Comparison of ENCODE assay signal across 14 mouse cellular contexts in the genomic region with DNA sequence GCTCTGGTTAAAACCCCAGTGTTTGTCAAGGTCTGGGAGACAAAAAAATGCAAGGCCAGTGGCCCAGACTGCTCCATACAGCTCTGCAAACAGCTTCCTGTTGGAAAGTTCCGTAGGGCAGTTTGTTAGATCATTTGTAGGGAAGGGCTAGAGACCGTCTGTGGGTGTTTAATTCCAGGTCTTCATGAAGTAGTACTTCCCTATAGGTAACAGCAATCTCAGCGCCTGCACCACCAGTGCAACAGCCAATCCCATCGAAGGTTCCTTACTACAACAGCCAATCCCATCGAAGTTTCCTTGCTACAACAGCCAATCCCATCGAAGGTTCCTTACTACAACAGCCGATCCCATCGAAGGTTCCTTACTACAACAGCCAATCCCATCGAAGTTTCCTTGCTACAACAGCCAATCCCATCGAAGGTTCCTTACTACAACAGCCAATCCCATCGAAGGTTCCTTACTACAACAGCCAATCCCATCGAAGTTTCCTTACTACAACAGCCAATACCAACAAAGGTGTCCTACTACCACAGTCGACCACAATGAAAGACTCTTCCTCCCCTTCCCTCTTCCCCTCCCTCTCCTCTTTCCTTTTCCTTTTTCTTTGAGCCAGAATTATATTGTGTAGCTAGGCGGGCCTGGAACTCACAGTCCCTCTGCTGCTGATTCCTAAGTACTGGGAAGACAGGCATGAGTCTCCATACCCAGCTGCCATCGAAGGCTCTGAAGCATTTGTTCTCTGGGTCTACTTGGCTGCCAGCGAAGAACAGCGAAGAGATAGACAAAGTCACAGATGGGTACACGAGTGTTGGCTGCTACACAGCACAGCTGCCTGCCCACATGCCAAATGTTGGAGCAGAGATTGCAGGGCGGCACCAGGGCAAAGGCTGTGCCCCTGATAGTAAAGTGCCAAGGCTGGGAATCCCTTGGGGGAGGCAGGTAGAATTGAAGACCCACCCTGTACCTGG. TPM values are rescaled to one million over a fixed set of nuclear protein-coding genes. Genes with fewer than 3 reads are reported as not detected.
A peak's percentile ranks its signal among the peaks of the same experiment; 100 is the strongest.
DNase-seq lines count a peak whose midpoint lies in the region; ATAC-seq and TF ChIP-seq lines count a peak whose summit lies in the region.
"Had no signal": no experiment of that assay in that cellular context is flagged by ENCODE, and none has a peak within 500 bp of the region (broad histone marks: within the 10 kb centered on the region; RNA-seq: fewer than 3 reads in every experiment).

No protein-coding gene starts in this region.

- H3K9me3 ChIP-seq in lung, embryonic 14.5 days (ENCODE audit: low read depth, low read length) = no peaks in the 10 kb centered on the region
- no peaks in the 10 kb centered on the region for H3K9me3 ChIP-seq in heart, embryonic 13.5 days
- H3K9me3 ChIP-seq in stomach, embryonic 15.5 days = no peaks in the 10 kb centered on the region
- H3K9me3 ChIP-seq: hindbrain, embryonic 15.5 days had no signal

- H3K4me1 ChIP-seq in lung, embryonic 14.5 days (ENCODE audit: insufficient read depth) = no peaks in the 10 kb centered on the region
- peaks cover 27% of the 10 kb centered on the region for H3K4me1 ChIP-seq in heart, embryonic 13.5 days
- H3K4me1 ChIP-seq in stomach, embryonic 15.5 days = no peaks in the 10 kb centered on the region
- H3K4me1 ChIP-seq: hindbrain, embryonic 15.5 days had no signal

- no peaks in the 10 kb centered on the region for H3K27me3 ChIP-seq in lung, embryonic 14.5 days (ENCODE audit: insufficient read depth, low read length)
- H3K27me3 ChIP-seq in heart, embryonic 13.5 days (replicated peaks) = no peaks in the 10 kb centered on the region
- H3K27me3 ChIP-seq in stomach, embryonic 15.5 days (replicated peaks) = no peaks in the 10 kb centered on the region
- H3K27me3 ChIP-seq: hindbrain, embryonic 15.5 days had no signal

- H3K4me3 ChIP-seq in lung, embryonic 14.5 days (ENCODE audit: low read depth, low read length) = no peak overlapping the region
- no peak overlapping the region for H3K4me3 ChIP-seq in heart, embryonic 13.5 days
- H3K4me3 ChIP-seq in stomach, embryonic 15.5 days (replicated peaks) = no peak overlapping the region
- H3K4me3 ChIP-seq: forebrain, embryonic 10.5 days; hindbrain, embryonic 15.5 days had no signal

- no peak for DNase-seq in lung, embryonic 14.5 days
- no peak for DNase-seq in lung, postnatal 14 days
- DNase-seq in brain, adult 2 months (ENCODE audit: low read depth, low spot score) = peak; percentile 44
- no peak for DNase-seq in urinary bladder, postnatal 36 days (ENCODE audit: low spot score in 2 of 2)
- no peak for DNase-seq in kidney, postnatal 10 days
- DNase-seq: cerebellum, adult 2 months; kidney, postnatal 36 days; thymus, postnatal 14 days had no signal

- no peak overlapping the region for H3K4me2 ChIP-seq in lung, embryonic 14.5 days
- no peak overlapping the region for H3K4me2 ChIP-seq in heart, embryonic 13.5 days
- no peak overlapping the region for H3K4me2 ChIP-seq in stomach, embryonic 15.5 days
- H3K4me2 ChIP-seq: hindbrain, embryonic 15.5 days had no signal

- H3K36me3 ChIP-seq in lung, embryonic 14.5 days (ENCODE audit: insufficient read depth) = no peaks in the 10 kb centered on the region
- H3K36me3 ChIP-seq in heart, embryonic 13.5 days = no peaks in the 10 kb centered on the region
- no peaks in the 10 kb centered on the region for H3K36me3 ChIP-seq in stomach, embryonic 15.5 days
- H3K36me3 ChIP-seq: forebrain, embryonic 10.5 days; hindbrain, embryonic 15.5 days had no signal

- no peak for TF ChIP-seq CTCF in lung, embryonic 14.5 days (IDR thresholded peaks at IDR 0.05; ENCODE audit: low read depth)

- no peak overlapping the region for H3K9ac ChIP-seq in lung, embryonic 14.5 days
- no peak overlapping the region for H3K9ac ChIP-seq in heart, embryonic 13.5 days
- no peak overlapping the region for H3K9ac ChIP-seq in stomach, embryonic 15.5 days
- H3K9ac ChIP-seq: hindbrain, embryonic 15.5 days had no signal

- ATAC-seq in lung, embryonic 14.5 days (ENCODE audit: insufficient read depth) = peak; percentile 14; the same call in 1 of the 2 replicates
- no peak for ATAC-seq in heart, embryonic 13.5 days (ENCODE audit: extremely low read depth, insufficient number of reproducible peaks, low FRiP score, low TSS enrichment)
- ATAC-seq in stomach, embryonic 15.5 days (ENCODE audit: insufficient read depth, low FRiP score, low read depth) = no peak
- ATAC-seq: CD4-positive, CD25-positive, alpha-beta regulatory T cell, adult 4 months; intestine, postnatal 0 days had no signal

- H3K27ac ChIP-seq in lung, embryonic 14.5 days (ENCODE audit: low read depth) = peak overlapping the region; percentile 42; the same call in 1 of the 2 replicates
- peak overlapping the region; percentile 62 for H3K27ac ChIP-seq in heart, embryonic 13.5 days (replicated peaks)
- H3K27ac ChIP-seq in stomach, embryonic 15.5 days = peak overlapping the region; percentile 24; the same call in 1 of the 2 replicates
- H3K27ac ChIP-seq: forebrain, embryonic 10.5 days; hindbrain, embryonic 15.5 days had no signal

- 86% methylated on average over 19 of the region's 19 CpGs for WGBS in lung, embryonic 14.5 days
- WGBS in heart, embryonic 13.5 days = 84% methylated on average over 19 of the region's 19 CpGs
- 87% methylated on average over 19 of the region's 19 CpGs for WGBS in stomach, embryonic 15.5 days

RNA-seq across cellular contexts. Expression of gene Emp2, which starts 23.0 kb away (rescaled TPM):
- 38.3 and 44.6 TPM in 2 replicates for polyA plus RNA-seq in lung, embryonic 14.5 days (2014; fragmentation: Nextera tagmentation; extraction: Ambion mirVana)
- polyA plus RNA-seq in heart, embryonic 13.5 days (2015; fragmentation: Nextera tagmentation; extraction: Ambion mirVana) = 23.3 and 23.9 TPM in 2 replicates
- polyA plus RNA-seq in stomach, embryonic 15.5 days (2015; fragmentation: Nextera tagmentation; extraction: Ambion mirVana) = 35.2 and 48.4 TPM in 2 replicates
- polyA plus RNA-seq: CD4-positive, CD25-positive, alpha-beta regulatory T cell, adult 4 months had no signal

RNA-seq across cellular contexts. Expression of gene Tekt5, which starts 58.6 kb away (rescaled TPM):
- polyA plus RNA-seq in lung, embryonic 14.5 days (2014; fragmentation: Nextera tagmentation; extraction: Ambion mirVana) = 0.67 and 1.2 TPM in 2 replicates
- polyA plus RNA-seq in heart, embryonic 13.5 days (2015; fragmentation: Nextera tagmentation; extraction: Ambion mirVana) = 0.13 and 0.33 TPM in 2 replicates
- 0.98 TPM in 2 replicates for polyA plus RNA-seq in stomach, embryonic 15.5 days (2015; fragmentation: Nextera tagmentation; extraction: Ambion mirVana)
- polyA plus RNA-seq: CD4-positive, CD25-positive, alpha-beta regulatory T cell, adult 4 months had no signal
